Mouse (Mus musculus) heart, embryonic 16.5 days (tissue): Measurements from ENCODE around the gene Peak1. TPM values are rescaled to one million over a fixed set of nuclear protein-coding genes. Genes with fewer than 3 reads are reported as not detected.
"Not testable (repeated sequence)": the region's sequence is repeated elsewhere in the genome, so short reads cannot be mapped to it uniquely, and the experiment has no call there.

Experiments
- ATAC-seq: fragments of 200-750 bp; cut with Nextera tagmentation; replicated peaks from 2 replicates; pipeline ENCODE4 v1.8.0; 2017; ENCODE audit warnings: moderate number of reproducible peaks; ENCODE audit not compliant: insufficient read depth, low FRiP score; ENCODE audit errors: extremely low read depth
- H3K27ac ChIP-seq: fragments of 300-500 bp; sonication (generic); 2 replicates; pipeline ENCODE4 v1.5.1; 2014; ENCODE audit warnings: mild to moderate bottlenecking, low read length, control low read depth, moderate library complexity
- H3K27me3 ChIP-seq: fragments of 300-500 bp; sonication (generic); 2 replicates; pipeline ENCODE4 v1.6.1; 2014; ENCODE audit warnings: low read length, mixed read lengths; ENCODE audit not compliant: control insufficient read depth, insufficient read depth
- H3K36me3 ChIP-seq: fragments of 300-500 bp; sonication (generic); 2 replicates; pipeline ENCODE4 v1.6.1; 2014; ENCODE audit not compliant: control insufficient read depth, insufficient read depth
- H3K4me1 ChIP-seq: fragments of 300-500 bp; sonication (generic); 2 replicates; pipeline ENCODE4 v1.6.1; 2014; ENCODE audit warnings: low read length, mixed read lengths; ENCODE audit not compliant: control insufficient read depth, insufficient read depth
- H3K4me2 ChIP-seq: fragments of 300-500 bp; sonication (generic); 2 replicates; pipeline ENCODE4 v1.6.1; 2014; ENCODE audit warnings: low read depth, mild to moderate bottlenecking, control low read depth, low read length
- H3K4me3 ChIP-seq: fragments of 300-500 bp; sonication (generic); 2 replicates; pipeline ENCODE4 v1.5.1; 2014; ENCODE audit warnings: mild to moderate bottlenecking, control low read depth, low read length
- H3K9ac ChIP-seq: fragments of 300-500 bp; sonication (generic); 2 replicates; pipeline ENCODE4 v1.6.1; 2014; ENCODE audit warnings: low read length, control low read depth
- H3K9me3 ChIP-seq: fragments of 300-500 bp; sonication (generic); replicated peaks from 2 replicates; pipeline ENCODE4 v1.6.1; 2016; ENCODE audit warnings: low read length; ENCODE audit not compliant: control insufficient read depth
- WGBS: fragments of 180-500 bp; shearing (Covaris S2); extraction: QIAGEN DNeasy Blood & Tissue Kit; methylation state at CpG from one replicate; pipeline ENCODE4 v1.1.7; 2014; 5-methylcytosine and 5-hydroxymethylcytosine counted together
- polyA plus RNA-seq: library from polyadenylated mRNA; unstranded; fragments of >200 nt; fragmentation: Nextera tagmentation; extraction: Ambion mirVana; gene quantifications from 2 replicates; pipeline ENCODE4 v1.2.1, GENCODE M21; 2015

Gene Peak1
- polyA plus RNA-seq, 1 experiment from 2014 or later: 12.8 TPM

- peak overlapping the region; percentile 25; the same call in 1 of the 2 replicates for H3K27ac ChIP-seq
- H3K4me2 ChIP-seq: no peak overlapping the region
- H3K9me3 ChIP-seq: no peaks in the 10 kb centered on the region
- no peak for ATAC-seq
- no peaks in the 10 kb centered on the region for H3K27me3 ChIP-seq
- H3K4me3 ChIP-seq: no peak overlapping the region
- 78% methylated on average over 2 of the region's 2 CpGs for WGBS
- no peak overlapping the region for H3K9ac ChIP-seq
- H3K36me3 ChIP-seq: peaks cover 4% of the 10 kb centered on the region; the same call in 1 of the 2 replicates
- H3K4me1 ChIP-seq: peaks cover 12% of the 10 kb centered on the region; the same call in 1 of the 2 replicates
These were observed 35.4 kb upstream of the Peak1 start for GRCm38 (mm10) chr9:56453038-56453815.

- no peaks in the 10 kb centered on the region; the same call in 1 of the 2 replicates for H3K36me3 ChIP-seq
- H3K27me3 ChIP-seq: no peaks in the 10 kb centered on the region
- H3K27ac ChIP-seq: no peak overlapping the region
- H3K4me2 ChIP-seq: no peak overlapping the region
- H3K4me1 ChIP-seq: peaks cover 12% of the 10 kb centered on the region; the same call in 1 of the 2 replicates
- WGBS: 76% methylated on average over 6 of the region's 6 CpGs
- ATAC-seq: no peak
- H3K4me3 ChIP-seq: no peak overlapping the region
- H3K9me3 ChIP-seq: no peaks in the 10 kb centered on the region
- H3K9ac ChIP-seq: no peak overlapping the region
These were observed 33.7 kb upstream of the Peak1 start for GRCm38 (mm10) chr9:56451570-56451969.

GRCm38 (mm10) chr9:56439699-56440098 is 21.8 kb upstream of the Peak1 start:
- H3K27ac ChIP-seq: no peak overlapping the region
- peaks cover 4% of the 10 kb centered on the region for H3K4me1 ChIP-seq
- no peak for ATAC-seq
- no peak overlapping the region for H3K9ac ChIP-seq
- WGBS: 29% methylated on average over 7 of the region's 7 CpGs
- H3K4me3 ChIP-seq: no peak overlapping the region
- H3K36me3 ChIP-seq: no peaks in the 10 kb centered on the region
- H3K9me3 ChIP-seq: no peaks in the 10 kb centered on the region
- no peaks in the 10 kb centered on the region for H3K27me3 ChIP-seq
- H3K4me2 ChIP-seq: no peak overlapping the region

GRCm38 (mm10) chr9:56437300-56437892 is 19.5 kb upstream of the Peak1 start:
- 91% methylated on average over 22 of the region's 29 CpGs for WGBS
- H3K27ac ChIP-seq, H3K36me3 ChIP-seq, ATAC-seq, H3K9ac ChIP-seq, H3K9me3 ChIP-seq, H3K4me3 ChIP-seq, H3K4me1 ChIP-seq, H3K4me2 ChIP-seq, H3K27me3 ChIP-seq: not testable (repeated sequence)

GRCm38 (mm10) chr9:56435821-56436526 is 18.1 kb upstream of the Peak1 start:
- Histone ChIP-seq H3K4me3 (no peak overlapping the region), H3K27ac (no peak overlapping the region), H3K27me3 (no peaks in the 10 kb centered on the region)

GRCm38 (mm10) chr9:56424861-56425260 is 7.0 kb upstream of the Peak1 start:
- Histone ChIP-seq H3K9me3 (no peaks in the 10 kb centered on the region), H3K27me3 (no peaks in the 10 kb centered on the region)

More at GRCm38 (mm10) chr9:56435821-56436526, 18.1 kb upstream of the Peak1 start:
- H3K9ac ChIP-seq: no peak overlapping the region
- 74% methylated on average over 5 of the region's 5 CpGs for WGBS
- ATAC-seq: no peak
- peaks cover 4% of the 10 kb centered on the region for H3K4me1 ChIP-seq
- no peak overlapping the region for H3K4me2 ChIP-seq
- no peaks in the 10 kb centered on the region for H3K9me3 ChIP-seq
- H3K36me3 ChIP-seq: no peaks in the 10 kb centered on the region

GRCm38 (mm10) chr9:56421991-56422390 is 4.1 kb upstream of the Peak1 start:
- no peaks in the 10 kb centered on the region for H3K36me3 ChIP-seq
- no peak overlapping the region for H3K4me2 ChIP-seq
- H3K4me1 ChIP-seq: peaks cover 33% of the 10 kb centered on the region
- no peak overlapping the region for H3K9ac ChIP-seq
- WGBS: 78% methylated on average over 5 of the region's 5 CpGs
- no peak overlapping the region for H3K4me3 ChIP-seq
- ATAC-seq: no peak
- H3K9me3 ChIP-seq: no peaks in the 10 kb centered on the region
- no peaks in the 10 kb centered on the region for H3K27me3 ChIP-seq
- H3K27ac ChIP-seq: no peak overlapping the region

More at GRCm38 (mm10) chr9:56424861-56425260, 7.0 kb upstream of the Peak1 start:
- WGBS: 78% methylated on average over 4 of the region's 4 CpGs
- H3K36me3 ChIP-seq: no peaks in the 10 kb centered on the region
- H3K4me3 ChIP-seq: no peak overlapping the region
- no peak overlapping the region for H3K4me2 ChIP-seq
- no peak overlapping the region for H3K9ac ChIP-seq
- ATAC-seq: no peak
- H3K4me1 ChIP-seq: peaks cover 31% of the 10 kb centered on the region
- no peak overlapping the region for H3K27ac ChIP-seq

- Histone ChIP-seq H3K9ac (no peak overlapping the region), H3K36me3 (no peaks in the 10 kb centered on the region), H3K9me3 (no peaks in the 10 kb centered on the region), H3K4me3 (no peak overlapping the region), H3K4me1 (peaks cover 37% of the 10 kb centered on the region), H3K27ac (no peak overlapping the region), H3K27me3 (no peaks in the 10 kb centered on the region), H3K4me2 (no peak overlapping the region; the same call in 1 of the 2 replicates)
- whole genome bisulfite sequencing: 59% methylated on average over 9 of the region's 9 CpGs
- no peak for ATAC-seq
These were observed 3.2 kb upstream of the Peak1 start for GRCm38 (mm10) chr9:56420892-56421601.
